ENCODE assay signal across 8 mouse cellular contexts in the genomic region with DNA sequence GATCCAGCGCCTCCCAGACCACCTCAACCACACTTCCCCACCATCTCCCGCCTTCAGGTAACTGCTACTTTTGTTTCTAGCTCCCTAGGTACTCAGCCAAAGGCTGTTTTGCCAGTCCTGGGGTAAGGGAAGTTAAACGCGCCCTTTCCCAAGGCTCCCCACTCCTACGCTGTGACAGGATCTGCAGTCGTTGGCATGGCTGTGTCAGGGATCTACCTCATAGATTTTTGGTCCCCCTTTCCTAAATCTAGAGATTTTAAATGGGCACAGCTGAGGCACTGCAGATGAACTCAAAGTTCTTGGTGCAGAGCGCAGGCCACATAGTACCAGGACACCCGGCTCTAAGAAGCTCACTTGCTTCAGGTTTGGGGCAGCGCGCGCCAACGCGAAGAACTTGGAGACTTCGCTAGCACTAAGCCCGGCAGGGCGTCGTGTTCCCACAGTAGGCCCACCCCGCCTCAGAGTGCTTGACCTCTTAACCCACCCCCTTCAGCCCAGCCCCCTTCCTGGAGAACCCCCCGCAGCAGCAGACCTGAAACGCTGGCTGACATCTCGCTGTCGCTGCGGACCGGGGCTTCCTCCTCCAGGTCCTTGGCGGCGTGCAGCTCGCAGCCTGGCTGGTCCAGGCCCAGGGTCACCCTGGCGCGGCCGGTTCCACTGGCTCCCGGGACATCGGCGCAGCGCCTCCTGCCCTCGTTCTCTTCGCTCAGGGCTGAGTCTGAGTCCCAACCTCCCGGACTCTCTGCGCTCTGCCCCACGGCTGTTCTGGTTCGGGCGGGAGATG. TPM values are rescaled to one million over a fixed set of nuclear protein-coding genes. Genes with fewer than 3 reads are reported as not detected.
DNase-seq lines count a peak whose midpoint lies in the region; ATAC-seq lines count a peak whose summit lies in the region.

No protein-coding gene starts in this region.

- H3K9me3 ChIP-seq in heart, embryonic 15.5 days (replicated peaks), result no peaks in the 10 kb centered on the region
- no peaks in the 10 kb centered on the region for H3K9me3 ChIP-seq in forebrain, embryonic 12.5 days
- no peaks in the 10 kb centered on the region for H3K9me3 ChIP-seq in midbrain, embryonic 11.5 days (ENCODE audit: control insufficient read depth, low read length)

- peak overlapping the region; percentile 68 for H3K4me2 ChIP-seq in heart, embryonic 15.5 days
- H3K4me2 ChIP-seq in forebrain, embryonic 12.5 days, result peak overlapping the region; percentile 65
- peak overlapping the region; percentile 64 for H3K4me2 ChIP-seq in midbrain, embryonic 11.5 days

- intact Hi-C loops in heart, postnatal 25 days (cut with DNase I), result no loop called here

- H3K4me1 ChIP-seq in heart, embryonic 15.5 days (replicated peaks), result peaks cover 33% of the 10 kb centered on the region
- H3K4me1 ChIP-seq in forebrain, embryonic 12.5 days, result peaks cover 37% of the 10 kb centered on the region
- H3K4me1 ChIP-seq in midbrain, embryonic 11.5 days (ENCODE audit: control insufficient read depth, insufficient read depth, low read length), result peaks cover 21% of the 10 kb centered on the region

- no peaks in the 10 kb centered on the region for H3K36me3 ChIP-seq in heart, embryonic 15.5 days
- no peaks in the 10 kb centered on the region for H3K36me3 ChIP-seq in forebrain, embryonic 12.5 days (replicated peaks)
- no peaks in the 10 kb centered on the region for H3K36me3 ChIP-seq in midbrain, embryonic 11.5 days (ENCODE audit: control insufficient read depth, insufficient read depth, low read length)

- WGBS in heart, embryonic 15.5 days, result 2% methylated on average over 41 of the region's 41 CpGs
- under 1% methylated on average over 40 of the region's 41 CpGs for WGBS in forebrain, embryonic 12.5 days
- under 1% methylated on average over 41 of the region's 41 CpGs for WGBS in midbrain, embryonic 11.5 days

- ATAC-seq in heart, embryonic 15.5 days (replicated peaks; ENCODE audit: insufficient number of reproducible peaks, insufficient read depth, low FRiP score, low read depth), result no peak
- peak; percentile 28 for ATAC-seq in forebrain, embryonic 12.5 days (ENCODE audit: low FRiP score)
- peak; percentile 39 for ATAC-seq in midbrain, embryonic 11.5 days (ENCODE audit: low FRiP score)
- no peak for ATAC-seq in cerebellum, adult (ENCODE audit: insufficient number of reproducible peaks, low FRiP score, low TSS enrichment)

- no peak for DNase-seq in heart, postnatal 25 days (ENCODE audit: low spot score)
- DNase-seq in Muller cell, postnatal 12 days (ENCODE audit: inconsistent ontology term), result peak; percentile 38
- DNase-seq in midbrain, embryonic 11.5 days (ENCODE audit: low spot score, missing footprints), result peak; percentile 97
- DNase-seq in T-cell, adult 2 months (ENCODE audit: low spot score), result no peak
- no peak for DNase-seq in cerebellum, postnatal 36 days

- H3K27ac ChIP-seq in heart, embryonic 15.5 days, result no peak overlapping the region
- H3K27ac ChIP-seq in forebrain, embryonic 12.5 days, result no peak overlapping the region
- no peak overlapping the region for H3K27ac ChIP-seq in midbrain, embryonic 11.5 days (ENCODE audit: low read depth, low read length)

- H3K9ac ChIP-seq in heart, embryonic 15.5 days, result no peak overlapping the region
- H3K9ac ChIP-seq in forebrain, embryonic 12.5 days, result 0 out of 2 replicates have a peak overlapping the region, but pooled peaks have one; percentile 21
- no peak overlapping the region for H3K9ac ChIP-seq in midbrain, embryonic 11.5 days (ENCODE audit: low read length)

- peak overlapping the region; percentile 34 for H3K4me3 ChIP-seq in heart, embryonic 15.5 days
- peak overlapping the region; percentile 38 for H3K4me3 ChIP-seq in forebrain, embryonic 12.5 days (replicated peaks)
- peak overlapping the region; percentile 34 for H3K4me3 ChIP-seq in midbrain, embryonic 11.5 days (ENCODE audit: low read depth, low read length)

- peaks cover 94% of the 10 kb centered on the region for H3K27me3 ChIP-seq in heart, embryonic 15.5 days
- H3K27me3 ChIP-seq in forebrain, embryonic 12.5 days, result peaks cover 93% of the 10 kb centered on the region
- peaks cover 92% of the 10 kb centered on the region for H3K27me3 ChIP-seq in midbrain, embryonic 11.5 days (ENCODE audit: control insufficient read depth, insufficient read depth, low read length)

RNA-seq across cellular contexts. Expression of a gene that starts 1.2 kb away (rescaled TPM):
- polyA plus RNA-seq in heart, embryonic 15.5 days (2015; fragmentation: Nextera tagmentation; extraction: Ambion mirVana), result 0.13 TPM in 1 of 2 replicates, not detected in the other
- total RNA-seq in heart, postnatal 25 days (2021), result not detected
- not detected in 2 replicates for polyA plus RNA-seq in forebrain, embryonic 12.5 days (2016; fragmentation: Nextera tagmentation; extraction: Ambion mirVana)
- polyA plus RNA-seq in midbrain, embryonic 11.5 days (2014; fragmentation: Nextera tagmentation; extraction: Ambion mirVana), result 0.27 TPM in 1 of 2 replicates, not detected in the other

RNA-seq across cellular contexts. Expression of a gene that starts 55.2 kb away (rescaled TPM):
- polyA plus RNA-seq in heart, embryonic 15.5 days (2015; fragmentation: Nextera tagmentation; extraction: Ambion mirVana), result 43.7 and 44.1 TPM in 2 replicates
- total RNA-seq in heart, postnatal 25 days (2021), result 10 to 100 TPM; 78.9 to 84.1 TPM
- polyA plus RNA-seq in forebrain, embryonic 12.5 days (2016; fragmentation: Nextera tagmentation; extraction: Ambion mirVana), result 88.9 and 94.7 TPM in 2 replicates
- polyA plus RNA-seq in midbrain, embryonic 11.5 days (2014; fragmentation: Nextera tagmentation; extraction: Ambion mirVana), result 98.2 and 108 TPM in 2 replicates

Comparison
In these comparisons a context has a peak if more than half of its experiments do, and no peak if none do; other contexts are left out.
1. ATAC-seq: peak in forebrain, embryonic 12.5 days (single experiment) and midbrain, embryonic 11.5 days (single experiment); none in heart, embryonic 15.5 days (single experiment) and cerebellum, adult (single experiment).
2. DNase-seq: peak in Muller cell, postnatal 12 days (single experiment) and midbrain, embryonic 11.5 days (single experiment); none in heart, postnatal 25 days (single experiment), T-cell, adult 2 months (single experiment) and cerebellum, postnatal 36 days (0 of 2).
3. Peak in every context shown above with its lines, with median percentiles within 50 percentile points of each other: H3K4me2 ChIP-seq and H3K4me3 ChIP-seq.